In the genomic region with DNA sequence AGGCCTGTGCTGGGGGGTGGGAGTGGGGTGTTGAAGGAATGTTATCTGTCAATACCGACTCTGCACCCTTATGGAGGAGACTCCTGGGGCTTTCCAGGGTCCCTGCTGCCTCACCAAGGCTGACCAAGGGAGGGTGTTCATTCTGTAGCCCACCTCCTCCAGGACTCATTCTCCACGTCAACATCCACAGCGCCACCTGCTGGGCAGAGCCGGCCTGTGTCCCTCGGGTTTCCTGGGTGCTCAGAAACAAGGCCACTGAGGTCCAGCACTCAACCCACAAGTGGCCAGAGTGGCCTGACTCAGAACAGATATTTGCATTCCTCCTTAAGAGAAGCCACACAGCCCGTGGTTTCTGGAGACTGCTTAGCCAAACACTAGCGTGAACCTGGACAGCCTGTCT, we compare ENCODE assay signal across 9 mouse cellular contexts. TPM values are rescaled to one million over a fixed set of nuclear protein-coding genes. Genes with fewer than 3 reads are reported as not detected.
DNase-seq lines count a peak whose midpoint lies in the region; ATAC-seq and TF ChIP-seq lines count a peak whose summit lies in the region.
"Had no signal": no experiment of that assay in that cellular context is flagged by ENCODE, and none has a peak within 500 bp of the region (broad histone marks: within the 10 kb centered on the region; RNA-seq: fewer than 3 reads in every experiment).

No protein-coding gene starts in this region.

- no peak for ATAC-seq in midbrain, embryonic 14.5 days (ENCODE audit: low FRiP score, low TSS enrichment)

- peak; percentile 42 for DNase-seq in gastrocnemius, adult 18-20 months (ENCODE audit: low spot score)
- no peak for DNase-seq in gastrocnemius, postnatal 25 days
- DNase-seq in cerebellum, adult 18-20 months: peak; percentile 64 to 72
- peak; percentile 62 to 65 for DNase-seq in frontal cortex, postnatal 25 days (ENCODE audit: low spot score in 2 of 2)
- DNase-seq in left cerebral cortex, postnatal 25 days (ENCODE audit: low spot score in 2 of 2): peak; percentile 62 to 68
- peak; percentile 83 for DNase-seq in midbrain, embryonic 14.5 days
- DNase-seq in thymus, adult 2 months: peak; percentile 64

- 0 out of 2 replicates have a peak overlapping the region, but pooled peaks have one; percentile 32 for H3K9ac ChIP-seq in midbrain, embryonic 14.5 days (replicated peaks; ENCODE audit: low read length)

- H3K4me1 ChIP-seq in midbrain, embryonic 14.5 days (ENCODE audit: control insufficient read depth, insufficient read depth, low read length): no peaks in the 10 kb centered on the region
- peaks cover 12% of the 10 kb centered on the region for H3K4me1 ChIP-seq in thymus, adult 2 months (replicated peaks; ENCODE audit: control insufficient read depth, insufficient read depth, low read length)

- H3K36me3 ChIP-seq in C2C12 (ENCODE audit: control insufficient read depth, insufficient read depth): no peaks in the 10 kb centered on the region
- no peaks in the 10 kb centered on the region for H3K36me3 ChIP-seq in midbrain, embryonic 14.5 days (ENCODE audit: control insufficient read depth, insufficient read depth, low read length)
- no peaks in the 10 kb centered on the region for H3K36me3 ChIP-seq in thymus, adult 2 months (ENCODE audit: control insufficient read depth, insufficient read depth, low read length)

- H3K27me3 ChIP-seq in C2C12 (ENCODE audit: control insufficient read depth, insufficient read depth, insufficient read length): peaks cover 7% of the 10 kb centered on the region
- no peaks in the 10 kb centered on the region for H3K27me3 ChIP-seq in midbrain, embryonic 14.5 days (ENCODE audit: control insufficient read depth, insufficient read depth, low read length)
- H3K27me3 ChIP-seq in thymus, adult 2 months (ENCODE audit: control insufficient read depth, insufficient read depth, low read length): no peaks in the 10 kb centered on the region

- H3ac ChIP-seq in C2C12 (ENCODE audit: control insufficient read depth, insufficient read length, low read depth): no peak overlapping the region

- peak overlapping the region; percentile 65 for H3K27ac ChIP-seq in midbrain, embryonic 14.5 days (replicated peaks; ENCODE audit: low read depth, low read length)
- H3K27ac ChIP-seq in thymus, adult 2 months (ENCODE audit: control insufficient read depth, insufficient read depth, low read length): no peak overlapping the region
- H3K27ac ChIP-seq: macrophage had no signal

- H3K79me2 ChIP-seq in C2C12 (ENCODE audit: control insufficient read depth, insufficient read depth): no peaks in the 10 kb centered on the region

- H3K4me3 ChIP-seq in C2C12 (ENCODE audit: insufficient read depth, poor library complexity, severe bottlenecking): no peak overlapping the region
- H3K4me3 ChIP-seq in midbrain, embryonic 14.5 days (replicated peaks; ENCODE audit: low read depth, low read length): no peak overlapping the region
- H3K4me3 ChIP-seq in thymus, adult 2 months (ENCODE audit: control insufficient read depth, insufficient read depth, low read length): no peak overlapping the region

- 17% methylated on average over 7 of the region's 7 CpGs for WGBS in midbrain, embryonic 14.5 days
- WGBS in thymus, adult 2 months: 32% methylated on average over 7 of the region's 7 CpGs

- no peak overlapping the region for H3K4me2 ChIP-seq in midbrain, embryonic 14.5 days (ENCODE audit: low read length)

- peak; percentile 30 for TF ChIP-seq CTCF in C2C12 (IDR thresholded peaks at IDR 0.05; ENCODE audit: control insufficient read depth, insufficient read depth, insufficient read length)
- TF ChIP-seq CTCF in thymus, adult 2 months (IDR thresholded peaks at IDR 0.05; ENCODE audit: borderline replicate concordance, control insufficient read depth, extremely low read depth, insufficient read depth, low read length, poor library complexity): peak; percentile 86

- H3K79me3 ChIP-seq in C2C12 (ENCODE audit: low read depth): no peaks in the 10 kb centered on the region

- TF ChIP-seq POLR2A in thymus, adult 2 months (IDR thresholded peaks at IDR 0.05; ENCODE audit: control insufficient read depth, extremely low read depth, insufficient read depth, low read length, poor library complexity): no peak

- H3K9me3 ChIP-seq in midbrain, embryonic 14.5 days (ENCODE audit: control insufficient read depth, low read length): no peaks in the 10 kb centered on the region

- intact Hi-C loops in left cerebral cortex, postnatal 25 days (cut with DNase I): no loop called here

TF ChIP-seq in C2C12, 6 proteins besides CTCF, POLR2A, EP300 and RAD21:
- TF ChIP-seq USF1 (IDR thresholded peaks at IDR 0.05; ENCODE audit: low read depth): no peak
- no peak for TF ChIP-seq CEBPB (IDR thresholded peaks at IDR 0.05; ENCODE audit: low read depth)
- TF ChIP-seq FOSL1 (IDR thresholded peaks at IDR 0.05; ENCODE audit: insufficient read depth, low read length, poor library complexity, severe bottlenecking): no peak
- TF ChIP-seq MAX (IDR thresholded peaks at IDR 0.05): no peak
- TF ChIP-seq MYOG (IDR thresholded peaks at IDR 0.05; ENCODE audit: control insufficient read depth, extremely low read depth, insufficient read length): no peak
- TF ChIP-seq MYOD1 (IDR thresholded peaks at IDR 0.05; ENCODE audit: control insufficient read depth, insufficient read length, low read depth): no peak

RNA-seq across cellular contexts. Expression of a gene that starts 10.6 kb away (rescaled TPM):
- 100 to 1,000 TPM; 619 to 713 TPM for total RNA-seq in gastrocnemius, adult 18-20 months (2021)
- total RNA-seq in gastrocnemius, postnatal 25 days (2021): 100 to 1,000 TPM; 462 to 524 TPM
- polyA plus RNA-seq in C2C12 (2012; fragmentation: generic; extraction: Trizol): 3,802 TPM
- 100 to 1,000 TPM; 765 to 799 TPM for total RNA-seq in left cerebral cortex, postnatal 25 days (2021)
- 707 and 859 TPM in 2 replicates for polyA plus RNA-seq in midbrain, embryonic 14.5 days (2014; fragmentation: Nextera tagmentation; extraction: Ambion mirVana)
- polyA plus RNA-seq in thymus, adult 2 months (2012; rRNA removed): 481 and 516 TPM in 2 replicates

RNA-seq across cellular contexts. Expression of a gene that starts 17.5 kb away (rescaled TPM):
- total RNA-seq in gastrocnemius, adult 18-20 months (2021): 10 to 100 TPM; 15.6 to 16.7 TPM
- 10 to 100 TPM; 17.9 to 20.1 TPM for total RNA-seq in gastrocnemius, postnatal 25 days (2021)
- polyA plus RNA-seq in C2C12 (2012; fragmentation: generic; extraction: Trizol): 20.1 TPM
- 10 to 100 TPM; 18.6 to 21.4 TPM for total RNA-seq in left cerebral cortex, postnatal 25 days (2021)
- polyA plus RNA-seq in midbrain, embryonic 14.5 days (2014; fragmentation: Nextera tagmentation; extraction: Ambion mirVana): 25.2 and 31.0 TPM in 2 replicates
- 17.1 and 17.3 TPM in 2 replicates for polyA plus RNA-seq in thymus, adult 2 months (2012; rRNA removed)
